In the genomic region with DNA sequence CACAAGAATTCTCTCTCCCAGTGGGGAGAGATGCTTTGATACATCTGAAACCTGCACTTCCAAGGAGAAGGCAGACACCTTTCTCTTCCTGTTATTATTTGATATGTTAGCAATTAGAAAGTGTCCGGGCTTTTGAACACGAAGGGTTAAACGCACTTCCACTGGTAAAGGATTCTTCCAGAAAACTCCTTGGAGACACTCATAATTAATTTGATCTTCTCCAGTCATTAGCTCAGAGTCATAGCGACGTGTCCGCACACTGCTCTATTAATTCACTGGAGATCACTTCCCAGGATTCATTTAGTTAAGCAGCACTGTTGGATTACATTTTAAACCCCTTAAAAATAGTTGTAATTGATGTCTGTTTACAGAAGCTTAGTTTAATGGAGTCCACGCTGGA, we compare ENCODE assay signal across 26 mouse cellular contexts.
A peak's percentile ranks its signal among the peaks of the same experiment; 100 is the strongest.
DNase-seq lines count a peak whose midpoint lies in the region; ATAC-seq and TF ChIP-seq lines count a peak whose summit lies in the region.
"Had no signal": no experiment of that assay in that cellular context is flagged by ENCODE, and none has a peak within 500 bp of the region (broad histone marks: within the 10 kb centered on the region; RNA-seq: fewer than 3 reads in every experiment).

No protein-coding gene starts in this region.

- no peaks in the 10 kb centered on the region for H3K9me3 ChIP-seq in hindbrain, embryonic 13.5 days
- no peaks in the 10 kb centered on the region for H3K9me3 ChIP-seq in hindbrain, embryonic 10.5 days
- H3K9me3 ChIP-seq in hindbrain, embryonic 15.5 days: no peaks in the 10 kb centered on the region
- H3K9me3 ChIP-seq in midbrain, embryonic 13.5 days: no peaks in the 10 kb centered on the region
- no peaks in the 10 kb centered on the region for H3K9me3 ChIP-seq in neural tube, embryonic 15.5 days (replicated peaks)
- H3K9me3 ChIP-seq in stomach, postnatal 0 days (ENCODE audit: control insufficient read depth, low read length): no peaks in the 10 kb centered on the region
- H3K9me3 ChIP-seq: forebrain, embryonic 13.5 days; G1E; heart, embryonic 13.5 days had no signal

- WGBS in hindbrain, embryonic 13.5 days: 37% methylated on average over 7 of the region's 7 CpGs
- 67% methylated on average over 7 of the region's 7 CpGs for WGBS in hindbrain, embryonic 10.5 days
- 35% methylated on average over 7 of the region's 7 CpGs for WGBS in hindbrain, embryonic 15.5 days
- 40% methylated on average over 7 of the region's 7 CpGs for WGBS in midbrain, embryonic 13.5 days
- 41% methylated on average over 7 of the region's 7 CpGs for WGBS in neural tube, embryonic 15.5 days
- WGBS in stomach, postnatal 0 days: 33% methylated on average over 7 of the region's 7 CpGs

- no peak for DNase-seq in hindbrain, embryonic 10.5 days (ENCODE audit: low spot score)
- DNase-seq in kidney, postnatal 14 days: no peak
- DNase-seq in stomach, postnatal 0 days (ENCODE audit: low spot score): no peak
- DNase-seq: adrenal gland, adult 8-10 months; B cell, adult 2 months; cerebellum, adult 18-20 months; cerebellum, postnatal 14 days; gastrocnemius, postnatal 14 days; heart, adult 2 months; kidney, adult 2 months; left cerebral cortex, postnatal 4 days; retina, postnatal 1 day; right cerebral cortex, postnatal 25 days; spleen, adult 18-20 months; thymus, postnatal 14 days had no signal

- H3K4me1 ChIP-seq in hindbrain, embryonic 13.5 days (replicated peaks): peaks cover 12% of the 10 kb centered on the region
- H3K4me1 ChIP-seq in hindbrain, embryonic 10.5 days (replicated peaks): peaks cover 6% of the 10 kb centered on the region; the same call in 1 of the 2 replicates
- peaks cover 10% of the 10 kb centered on the region for H3K4me1 ChIP-seq in hindbrain, embryonic 15.5 days (replicated peaks)
- H3K4me1 ChIP-seq in midbrain, embryonic 13.5 days (replicated peaks): peaks cover 21% of the 10 kb centered on the region
- peaks cover 10% of the 10 kb centered on the region; the same call in 1 of the 2 replicates for H3K4me1 ChIP-seq in neural tube, embryonic 15.5 days
- H3K4me1 ChIP-seq in stomach, postnatal 0 days (replicated peaks; ENCODE audit: control insufficient read depth, insufficient read depth): no peaks in the 10 kb centered on the region
- H3K4me1 ChIP-seq: heart, embryonic 13.5 days had no signal

- H3K9ac ChIP-seq in hindbrain, embryonic 13.5 days: no peak overlapping the region
- H3K9ac ChIP-seq in hindbrain, embryonic 15.5 days: no peak overlapping the region
- H3K9ac ChIP-seq in midbrain, embryonic 13.5 days (replicated peaks): no peak overlapping the region
- no peak overlapping the region for H3K9ac ChIP-seq in neural tube, embryonic 15.5 days (replicated peaks)
- H3K9ac ChIP-seq in stomach, postnatal 0 days (ENCODE audit: low read length): no peak overlapping the region
- H3K9ac ChIP-seq: forebrain, embryonic 13.5 days; heart, embryonic 13.5 days had no signal

- no peak overlapping the region for H3K27ac ChIP-seq in hindbrain, embryonic 13.5 days
- no peak overlapping the region for H3K27ac ChIP-seq in hindbrain, embryonic 10.5 days
- no peak overlapping the region for H3K27ac ChIP-seq in hindbrain, embryonic 15.5 days (replicated peaks)
- peak overlapping the region; percentile 27; the same call in 1 of the 2 replicates for H3K27ac ChIP-seq in midbrain, embryonic 13.5 days
- no peak overlapping the region for H3K27ac ChIP-seq in neural tube, embryonic 15.5 days (replicated peaks)
- no peak overlapping the region for H3K27ac ChIP-seq in stomach, postnatal 0 days (replicated peaks)
- H3K27ac ChIP-seq: forebrain, embryonic 13.5 days; heart, adult 2 months; heart, embryonic 13.5 days; kidney, postnatal 0 days; macrophage had no signal

- TF ChIP-seq EP300 in stomach, postnatal 0 days (optimal IDR thresholded peaks at IDR 0.05): no peak

- H3K36me3 ChIP-seq in hindbrain, embryonic 13.5 days: no peaks in the 10 kb centered on the region
- no peaks in the 10 kb centered on the region for H3K36me3 ChIP-seq in hindbrain, embryonic 10.5 days
- H3K36me3 ChIP-seq in hindbrain, embryonic 15.5 days: no peaks in the 10 kb centered on the region
- no peaks in the 10 kb centered on the region for H3K36me3 ChIP-seq in midbrain, embryonic 13.5 days
- H3K36me3 ChIP-seq in neural tube, embryonic 15.5 days: no peaks in the 10 kb centered on the region
- H3K36me3 ChIP-seq in stomach, postnatal 0 days (ENCODE audit: control insufficient read depth, insufficient read depth, low read length): no peaks in the 10 kb centered on the region
- H3K36me3 ChIP-seq: G1E; heart, embryonic 13.5 days had no signal

- H3K4me3 ChIP-seq in hindbrain, embryonic 13.5 days: no peak overlapping the region
- no peak overlapping the region for H3K4me3 ChIP-seq in hindbrain, embryonic 10.5 days
- H3K4me3 ChIP-seq in hindbrain, embryonic 15.5 days: no peak overlapping the region
- no peak overlapping the region for H3K4me3 ChIP-seq in midbrain, embryonic 13.5 days (replicated peaks)
- H3K4me3 ChIP-seq in neural tube, embryonic 15.5 days (replicated peaks): no peak overlapping the region
- H3K4me3 ChIP-seq in stomach, postnatal 0 days (ENCODE audit: low read depth, low read length): no peak overlapping the region
- H3K4me3 ChIP-seq: forebrain, embryonic 13.5 days; heart, adult 2 months; heart, embryonic 13.5 days had no signal

- no peaks in the 10 kb centered on the region for H3K27me3 ChIP-seq in hindbrain, embryonic 13.5 days
- H3K27me3 ChIP-seq in hindbrain, embryonic 10.5 days (ENCODE audit: insufficient read depth, poor library complexity, severe bottlenecking): no peaks in the 10 kb centered on the region
- H3K27me3 ChIP-seq in hindbrain, embryonic 15.5 days: no peaks in the 10 kb centered on the region
- no peaks in the 10 kb centered on the region for H3K27me3 ChIP-seq in midbrain, embryonic 13.5 days
- H3K27me3 ChIP-seq in neural tube, embryonic 15.5 days (replicated peaks): no peaks in the 10 kb centered on the region
- H3K27me3 ChIP-seq in stomach, postnatal 0 days (ENCODE audit: control insufficient read depth, insufficient read depth, low read length): no peaks in the 10 kb centered on the region
- H3K27me3 ChIP-seq: CH12.LX; forebrain, embryonic 13.5 days; heart, embryonic 13.5 days had no signal

- peak; percentile 57; the same call in 1 of the 2 replicates for ATAC-seq in hindbrain, embryonic 13.5 days (ENCODE audit: low FRiP score)
- peak; percentile 57; the same call in 1 of the 2 replicates for ATAC-seq in hindbrain, embryonic 15.5 days (ENCODE audit: low FRiP score, low read depth)
- peak; percentile 66 for ATAC-seq in midbrain, embryonic 13.5 days
- peak; percentile 51; the same call in 1 of the 2 replicates for ATAC-seq in neural tube, embryonic 15.5 days (ENCODE audit: low FRiP score)
- ATAC-seq in stomach, postnatal 0 days (ENCODE audit: low FRiP score, low TSS enrichment): no peak
- ATAC-seq: forebrain, embryonic 13.5 days; Patski had no signal

- no peak for TF ChIP-seq CTCF in stomach, postnatal 0 days (IDR thresholded peaks at IDR 0.05; ENCODE audit: low read depth)

- H3K4me2 ChIP-seq in hindbrain, embryonic 13.5 days: no peak overlapping the region
- peak overlapping the region; percentile 13; the same call in 1 of the 2 replicates for H3K4me2 ChIP-seq in hindbrain, embryonic 15.5 days
- H3K4me2 ChIP-seq in midbrain, embryonic 13.5 days (replicated peaks): no peak overlapping the region
- no peak overlapping the region for H3K4me2 ChIP-seq in neural tube, embryonic 15.5 days
- H3K4me2 ChIP-seq in stomach, postnatal 0 days (replicated peaks; ENCODE audit: low read depth): no peak overlapping the region
- H3K4me2 ChIP-seq: forebrain, embryonic 13.5 days; heart, embryonic 13.5 days had no signal
